Mouse (Mus musculus) stomach, embryonic 16.5 days (tissue): ENCODE data around the gene Gm5269. TPM values are rescaled to one million over a fixed set of nuclear protein-coding genes. Genes with fewer than 3 reads are reported as not detected.
A peak's percentile ranks its signal among the peaks of the same experiment; 100 is the strongest.

Experiments
- ATAC-seq: fragments of 200-750 bp; cut with Nextera tagmentation; 2 replicates; pipeline ENCODE4 v1.8.0; 2017; ENCODE audit warnings: moderate number of reproducible peaks, moderate TSS enrichment; ENCODE audit not compliant: insufficient read depth, low FRiP score
- H3K27ac ChIP-seq: fragments of 300-500 bp; sonication (generic); 2 replicates; pipeline ENCODE4 v1.5.1; 2014; ENCODE audit warnings: low read length
- H3K27me3 ChIP-seq: fragments of 300-500 bp; sonication (generic); 2 replicates; pipeline ENCODE4 v1.6.1; 2014; ENCODE audit warnings: low read length, control low read depth, mixed read lengths; ENCODE audit not compliant: control insufficient read depth, insufficient read depth
- H3K36me3 ChIP-seq: fragments of 300-500 bp; sonication (generic); 2 replicates; pipeline ENCODE4 v1.6.1; 2014; ENCODE audit warnings: low read length; ENCODE audit not compliant: control insufficient read depth, insufficient read depth
- H3K4me1 ChIP-seq: fragments of 300-500 bp; sonication (generic); 2 replicates; pipeline ENCODE4 v1.6.1; 2014; ENCODE audit warnings: low read length, control low read depth, mixed read lengths; ENCODE audit not compliant: control insufficient read depth, insufficient read depth
- H3K4me2 ChIP-seq: fragments of 300-500 bp; sonication (generic); 2 replicates; pipeline ENCODE4 v1.6.1; 2014; ENCODE audit warnings: low read depth, low read length, mixed read lengths
- H3K4me3 ChIP-seq: fragments of 300-500 bp; sonication (generic); replicated peaks from 2 replicates; pipeline ENCODE4 v1.5.1; 2014; ENCODE audit warnings: mild to moderate bottlenecking, low read length
- H3K9ac ChIP-seq: fragments of 300-500 bp; sonication (generic); 2 replicates; pipeline ENCODE4 v1.6.1; 2014; ENCODE audit warnings: low read length
- H3K9me3 ChIP-seq: fragments of 300-500 bp; sonication (generic); replicated peaks from 2 replicates; pipeline ENCODE4 v1.6.1; 2016; ENCODE audit warnings: low read length, control low read depth; ENCODE audit not compliant: control insufficient read depth
- WGBS: fragments of 180-500 bp; shearing (Covaris S2); extraction: QIAGEN DNeasy Blood & Tissue Kit; methylation state at CpG from one replicate; pipeline ENCODE4 v1.1.7; 2014; 5-methylcytosine and 5-hydroxymethylcytosine counted together
- polyA plus RNA-seq: library from polyadenylated mRNA; unstranded; fragments of >200 nt; fragmentation: Nextera tagmentation; extraction: Ambion mirVana; gene quantifications from 2 replicates; pipeline ENCODE4 v1.2.1, GENCODE M21; 2015

The Gm5269 gene
- polyA plus RNA-seq, 1 experiment from 2014 or later: not detected

GRCm38 (mm10) chr1:45868050-45868449 is 22.0 kb downstream of the Gm5269 start:
- H3K4me1 ChIP-seq: peaks cover 25% of the 10 kb centered on the region
- no peaks in the 10 kb centered on the region for H3K9me3 ChIP-seq
- ATAC-seq: peak; percentile 21; the same call in 1 of the 2 replicates
- no peaks in the 10 kb centered on the region for H3K36me3 ChIP-seq
- 39% methylated on average over 1 of the region's 1 CpGs for WGBS
- peak overlapping the region; percentile 75 for H3K27ac ChIP-seq
- H3K9ac ChIP-seq: no peak overlapping the region
- H3K4me2 ChIP-seq: no peak overlapping the region
- no peak overlapping the region for H3K4me3 ChIP-seq
- no peaks in the 10 kb centered on the region for H3K27me3 ChIP-seq

DNA sequence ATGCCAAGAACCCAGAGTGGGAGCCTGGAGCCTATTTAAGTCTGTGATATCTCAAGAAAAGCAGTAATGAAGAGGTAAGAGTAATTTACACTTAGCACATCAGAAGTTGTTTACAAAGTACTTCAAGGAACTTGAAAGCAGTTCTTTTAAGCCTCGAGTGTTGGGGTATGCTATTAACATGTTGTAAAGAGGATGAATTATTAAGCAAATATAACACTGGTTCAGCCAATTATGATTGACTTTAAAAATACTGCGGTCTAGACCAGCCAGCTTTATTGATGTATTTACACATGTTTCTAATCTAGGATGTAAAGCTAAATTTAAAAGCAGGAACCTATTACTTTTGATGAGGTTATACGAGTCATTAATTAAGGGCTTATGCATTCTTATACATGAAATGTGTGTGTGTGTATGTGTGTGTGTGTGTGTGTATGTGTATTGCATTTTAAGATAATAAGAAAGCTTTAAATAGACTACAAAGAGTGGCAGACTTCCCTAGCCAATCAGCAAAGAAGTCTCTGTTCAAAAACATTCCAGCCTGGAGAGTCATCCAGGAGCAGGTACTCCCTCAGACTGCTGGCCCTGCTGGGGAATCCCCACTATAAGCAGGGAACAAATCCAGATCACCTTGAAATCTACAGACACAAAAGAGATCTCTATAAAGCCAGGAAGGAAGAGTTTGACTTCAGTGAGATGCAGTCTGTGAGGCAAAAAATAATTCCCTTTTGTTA is 23.6 kb downstream of the Gm5269 start:
- Histone ChIP-seq H3K9me3 (no peaks in the 10 kb centered on the region), H3K27ac (peak overlapping the region; percentile 66), H3K36me3 (no peaks in the 10 kb centered on the region), H3K4me1 (peaks cover 25% of the 10 kb centered on the region), H3K4me2 (no peak overlapping the region), H3K9ac (no peak overlapping the region), H3K27me3 (no peaks in the 10 kb centered on the region), H3K4me3 (no peak overlapping the region)
- WGBS: 36% methylated on average over 3 of the region's 3 CpGs
- no peak for ATAC-seq

GRCm38 (mm10) chr1:45865727-45866126 is 24.3 kb downstream of the Gm5269 start:
- ATAC-seq: no peak
- WGBS: 47% methylated on average over 5 of the region's 5 CpGs
- no peak overlapping the region for H3K4me2 ChIP-seq
- no peaks in the 10 kb centered on the region for H3K9me3 ChIP-seq
- no peak overlapping the region for H3K9ac ChIP-seq
- no peak overlapping the region for H3K4me3 ChIP-seq
- peaks cover 25% of the 10 kb centered on the region for H3K4me1 ChIP-seq
- no peaks in the 10 kb centered on the region for H3K27me3 ChIP-seq
- no peaks in the 10 kb centered on the region for H3K36me3 ChIP-seq
- peak overlapping the region; percentile 75 for H3K27ac ChIP-seq

DNA sequence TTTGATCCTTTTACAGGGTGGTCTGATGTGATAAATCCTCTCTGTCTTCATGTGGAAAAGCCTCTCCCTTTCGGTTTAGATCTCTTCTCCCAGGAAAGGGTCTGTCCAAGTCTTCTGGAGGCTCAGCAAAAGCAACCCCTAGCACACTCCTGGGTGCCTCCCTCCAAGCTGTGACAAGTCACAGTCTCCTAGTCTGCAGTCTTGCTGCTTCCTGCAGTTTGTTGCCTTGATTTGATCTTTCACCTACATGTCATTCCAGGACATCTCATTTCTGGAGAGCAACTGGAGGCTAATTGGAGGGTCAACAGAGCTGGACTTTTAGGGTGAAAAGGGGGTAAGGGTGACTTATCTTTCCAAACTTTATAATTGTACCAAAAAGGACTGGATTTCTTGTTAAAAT is 24.8 kb downstream of the Gm5269 start:
- peaks cover 25% of the 10 kb centered on the region for H3K4me1 ChIP-seq
- no peak for ATAC-seq

GRCm38 (mm10) chr1:45864564-45865014 is 25.5 kb downstream of the Gm5269 start:
- 34% methylated on average over 4 of the region's 4 CpGs for WGBS
- Histone ChIP-seq H3K4me1 (peaks cover 29% of the 10 kb centered on the region), H3K9me3 (no peaks in the 10 kb centered on the region), H3K4me3 (no peak overlapping the region), H3K36me3 (no peaks in the 10 kb centered on the region), H3K9ac (0 out of 2 replicates have a peak overlapping the region, but pooled peaks have one; percentile 5), H3K27ac (peak overlapping the region; percentile 82), H3K27me3 (no peaks in the 10 kb centered on the region), H3K4me2 (peak overlapping the region; percentile 6; the same call in 1 of the 2 replicates)
- ATAC-seq: peak; percentile 67

More for the DNA sequence above, 24.8 kb downstream of the Gm5269 start:
- Histone ChIP-seq H3K4me2 (no peak overlapping the region), H3K9ac (peak overlapping the region; percentile 38; the same call in 1 of the 2 replicates), H3K9me3 (no peaks in the 10 kb centered on the region), H3K4me3 (no peak overlapping the region), H3K27me3 (no peaks in the 10 kb centered on the region), H3K36me3 (no peaks in the 10 kb centered on the region), H3K27ac (peak overlapping the region; percentile 75)
- WGBS: 26% methylated on average over 1 of the region's 1 CpGs

DNA sequence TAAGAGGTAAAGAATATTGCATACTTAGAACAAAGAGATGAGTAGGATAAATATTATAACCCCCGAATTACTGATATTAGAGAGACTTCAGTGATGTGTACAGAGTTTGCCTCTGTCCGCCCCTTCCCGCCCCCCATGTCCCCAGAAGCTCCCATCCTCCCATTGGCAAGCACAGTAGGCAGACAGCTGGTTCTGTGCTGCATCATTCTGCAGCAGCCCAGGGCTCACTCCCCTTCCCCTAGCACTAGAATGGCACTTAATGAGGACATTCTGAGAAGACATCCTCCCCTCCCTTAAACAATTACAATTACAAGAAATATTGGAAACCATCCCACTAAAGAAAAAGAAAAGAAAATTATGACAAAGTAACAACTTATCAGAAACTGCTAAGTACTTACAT is 26.4 kb downstream of the Gm5269 start:
- H3K4me1 ChIP-seq: peaks cover 25% of the 10 kb centered on the region
- H3K27ac ChIP-seq: no peak overlapping the region
- no peak for ATAC-seq
- no peaks in the 10 kb centered on the region for H3K9me3 ChIP-seq
- no peak overlapping the region for H3K4me2 ChIP-seq
- no peak overlapping the region for H3K9ac ChIP-seq
- H3K27me3 ChIP-seq: no peaks in the 10 kb centered on the region
- H3K4me3 ChIP-seq: no peak overlapping the region
- H3K36me3 ChIP-seq: no peaks in the 10 kb centered on the region
- WGBS: 87% methylated on average over 3 of the region's 3 CpGs

GRCm38 (mm10) chr1:45861162-45861561 is 28.9 kb downstream of the Gm5269 start:
- Histone ChIP-seq H3K9ac (no peak overlapping the region), H3K4me2 (no peak overlapping the region), H3K27ac (no peak overlapping the region), H3K4me3 (no peak overlapping the region), H3K4me1 (peaks cover 18% of the 10 kb centered on the region), H3K9me3 (no peaks in the 10 kb centered on the region), H3K27me3 (no peaks in the 10 kb centered on the region), H3K36me3 (no peaks in the 10 kb centered on the region)
- no peak for ATAC-seq

GRCm38 (mm10) chr1:45860349-45860748 is 29.7 kb downstream of the Gm5269 start:
- no peaks in the 10 kb centered on the region for H3K9me3 ChIP-seq
- H3K27me3 ChIP-seq: no peaks in the 10 kb centered on the region
- H3K9ac ChIP-seq: no peak overlapping the region
- H3K4me3 ChIP-seq: no peak overlapping the region
- peak overlapping the region; percentile 58; the same call in 1 of the 2 replicates for H3K27ac ChIP-seq
- H3K4me2 ChIP-seq: no peak overlapping the region
- H3K36me3 ChIP-seq: no peaks in the 10 kb centered on the region
- H3K4me1 ChIP-seq: peaks cover 11% of the 10 kb centered on the region
- ATAC-seq: 0 out of 2 replicates have a peak, but pooled peaks have one; percentile 19
- 23% methylated on average over 5 of the region's 5 CpGs for WGBS

DNA sequence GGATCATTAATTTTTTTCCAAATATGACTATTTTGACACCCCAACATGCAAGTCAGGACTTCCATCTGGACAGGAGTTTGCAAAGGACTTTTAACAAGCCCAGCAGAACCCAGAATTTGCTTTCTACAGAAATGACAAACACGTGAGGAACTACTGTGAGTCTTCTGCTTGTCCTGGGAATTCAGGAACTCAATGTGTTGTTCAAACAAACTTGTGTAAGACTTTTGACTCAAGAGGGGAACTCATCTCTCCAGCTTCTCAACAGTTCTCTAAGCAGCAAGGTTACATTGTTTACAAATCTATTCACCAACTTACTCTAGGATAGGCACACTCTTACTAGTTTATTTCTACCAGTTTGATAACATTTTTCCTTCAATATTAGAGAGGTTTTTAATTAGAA is 32.0 kb downstream of the Gm5269 start:
- no peaks in the 10 kb centered on the region for H3K27me3 ChIP-seq
- no peak overlapping the region for H3K4me3 ChIP-seq
- H3K36me3 ChIP-seq: no peaks in the 10 kb centered on the region
- no peak overlapping the region for H3K9ac ChIP-seq
- H3K4me2 ChIP-seq: no peak overlapping the region
- H3K4me1 ChIP-seq: 0 out of 2 replicates have a peak, but pooled peaks cover 4% of the 10 kb centered on the region
- WGBS: 67% methylated on average over 1 of the region's 1 CpGs
- H3K9me3 ChIP-seq: no peaks in the 10 kb centered on the region
- H3K27ac ChIP-seq: no peak overlapping the region
- no peak for ATAC-seq
